Mouse (Mus musculus): Measurements from ENCODE around the gene Hemk1.

The Hemk1 gene

DNA sequence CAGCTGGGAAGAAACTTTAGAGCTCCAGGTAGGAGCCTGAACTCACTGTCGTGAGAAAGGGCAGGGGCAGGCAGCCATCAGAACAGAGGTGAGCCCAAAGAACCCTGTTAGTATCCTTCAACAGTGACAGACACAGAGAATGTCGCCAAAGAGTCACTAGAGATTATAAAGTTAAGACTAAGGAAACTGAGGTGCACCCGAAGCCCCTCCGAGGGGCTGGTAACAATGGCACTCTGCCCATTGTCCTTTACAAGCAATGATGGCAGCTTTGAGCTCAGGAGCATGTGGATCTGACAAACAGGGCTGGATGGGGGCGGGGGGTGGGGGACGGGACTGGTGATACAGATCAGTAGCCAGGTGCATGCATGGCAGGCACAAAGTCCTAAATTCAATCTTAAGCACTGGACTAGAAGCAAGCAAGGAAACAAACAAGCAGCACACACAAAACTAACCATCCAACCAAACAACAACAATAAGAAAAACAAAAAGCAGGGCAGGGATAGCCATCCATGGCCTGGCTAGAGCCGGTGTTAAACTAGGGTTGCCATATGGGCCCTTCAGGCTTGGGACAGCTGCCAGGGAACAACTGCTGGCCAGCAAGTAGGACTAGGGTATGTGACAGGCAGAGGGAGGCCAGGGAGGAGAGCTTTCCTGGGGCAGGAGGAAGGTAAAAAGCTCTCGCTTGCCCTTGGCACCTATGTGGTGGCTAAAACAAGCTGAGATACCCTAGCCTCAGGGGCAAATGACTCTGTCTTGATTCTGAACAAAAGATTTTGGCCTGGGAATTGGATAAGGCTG is 5.2 kb upstream of the Hemk1 start:
- no peak for DNase-seq (ENCODE audit: low read depth, low spot score)

DNA sequence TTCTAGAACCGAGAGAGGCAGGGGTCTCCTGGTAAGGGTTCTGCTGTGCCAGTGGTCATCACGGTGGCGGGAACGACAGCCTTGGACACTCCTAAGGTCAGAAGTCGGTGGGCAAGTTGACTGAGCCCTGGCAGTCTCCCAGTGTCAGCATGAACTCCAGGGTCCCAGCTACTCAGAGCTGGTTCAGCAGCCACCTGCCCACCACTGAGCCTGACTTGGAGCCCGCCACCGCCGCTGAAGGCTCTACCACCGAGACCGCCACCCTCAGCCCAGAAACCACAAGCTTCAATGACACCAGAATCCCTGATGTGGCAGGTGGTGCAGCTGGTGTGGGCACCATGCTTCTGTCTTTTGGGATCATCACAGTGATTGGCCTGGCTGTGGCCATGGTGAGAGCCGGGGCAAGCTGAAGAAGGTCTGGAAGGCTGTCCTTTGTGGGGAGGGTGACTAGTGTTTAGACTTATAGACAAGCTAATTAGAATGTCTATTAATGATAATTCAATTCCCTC is 4.1 kb upstream of the Hemk1 start:
- DNase-seq (ENCODE audit: low read depth, low spot score): no peak

DNA sequence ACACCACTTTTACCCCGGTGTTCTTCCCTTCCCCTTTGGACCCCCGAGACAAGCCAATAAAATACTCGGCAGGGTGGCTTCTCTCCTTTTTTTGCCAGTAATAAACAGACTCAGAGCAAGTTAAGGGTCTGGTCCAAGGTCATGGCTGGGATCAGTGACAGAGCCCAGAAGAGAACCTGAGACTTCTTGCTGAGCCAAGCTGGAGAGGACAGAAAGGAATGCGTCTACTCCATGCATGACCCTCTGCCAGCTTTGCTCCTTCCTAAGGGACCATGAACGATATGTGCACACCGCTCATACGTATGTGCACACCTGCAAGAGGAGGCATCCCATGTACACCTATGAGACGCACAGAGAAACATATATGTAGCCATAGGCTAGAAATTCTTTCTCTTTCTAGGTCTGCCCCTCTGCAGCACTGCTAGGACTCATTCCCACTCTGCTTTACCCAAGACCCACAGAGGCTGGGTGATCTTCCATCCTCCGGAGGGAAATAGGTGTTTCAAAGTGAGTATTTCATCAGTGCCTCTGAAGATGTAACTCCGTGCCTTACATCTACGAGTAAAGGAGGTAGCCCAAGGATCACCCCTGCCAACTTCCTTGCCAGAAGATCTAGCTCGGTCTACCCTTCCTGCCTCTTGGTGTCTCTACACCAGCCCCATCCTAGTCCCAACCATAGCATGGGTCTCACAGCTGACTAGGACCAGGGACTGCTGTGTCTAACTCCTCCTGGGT is 2.9 kb upstream of the Hemk1 start:
- no peak for DNase-seq (ENCODE audit: low read depth, low spot score)

DNA sequence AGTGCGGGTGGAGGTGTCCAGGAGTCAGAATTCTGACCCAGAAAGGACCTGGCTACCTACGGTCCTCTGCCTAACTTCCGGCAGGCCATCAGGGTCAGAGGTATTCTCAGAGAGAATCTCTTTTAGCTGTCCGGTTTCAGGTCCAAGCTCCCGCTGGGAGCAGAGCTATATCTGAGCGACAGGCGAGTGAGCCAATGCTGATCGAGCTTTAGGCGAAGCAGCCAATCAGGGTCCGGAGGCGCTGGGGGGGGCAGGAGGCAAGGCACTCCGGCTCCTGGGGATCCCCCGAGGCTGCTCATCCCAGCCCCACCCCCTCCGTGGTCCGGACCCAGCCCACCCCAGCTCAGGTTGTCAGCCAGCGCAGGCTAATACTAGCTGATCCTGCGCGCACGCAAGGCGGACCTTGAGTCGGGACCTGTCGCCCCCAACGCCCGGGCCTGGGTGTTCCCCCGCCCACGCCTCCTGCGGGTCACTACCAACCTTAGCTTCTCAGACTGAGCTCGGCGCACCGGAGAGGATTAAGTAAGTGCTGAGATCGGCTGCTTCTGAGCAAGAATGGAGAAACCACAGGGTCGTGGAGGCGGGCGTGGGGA is 2.2 kb upstream of the Hemk1 start, which contains the start of gene 6430571L13Rik:
6430571L13Rik (plus strand) TSS at position 336 of the 593 bp plus-strand sequence.
- DNase-seq (ENCODE audit: low read depth, low spot score): peak; percentile 96

DNA sequence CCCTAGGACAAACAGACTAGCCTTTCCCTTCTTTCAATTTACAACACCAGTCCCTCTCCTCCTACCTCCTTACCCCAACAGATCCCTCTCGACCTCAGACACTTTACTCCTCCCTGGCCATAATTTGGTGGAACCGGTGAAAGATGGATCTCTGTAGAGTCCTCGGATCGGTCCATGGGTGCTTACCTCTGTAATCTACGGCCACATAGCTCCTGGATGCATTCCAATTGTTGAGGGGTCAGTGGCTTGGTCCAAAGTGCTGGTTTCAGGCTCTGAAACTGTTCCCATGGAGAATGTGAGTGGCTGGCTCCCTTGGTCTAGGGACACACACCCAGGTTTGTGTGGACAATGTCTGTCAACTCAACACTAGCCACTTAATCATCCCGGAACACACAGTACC is 1.8 kb downstream of the Hemk1 start:
- no peak for DNase-seq (ENCODE audit: low read depth, low spot score)

DNA sequence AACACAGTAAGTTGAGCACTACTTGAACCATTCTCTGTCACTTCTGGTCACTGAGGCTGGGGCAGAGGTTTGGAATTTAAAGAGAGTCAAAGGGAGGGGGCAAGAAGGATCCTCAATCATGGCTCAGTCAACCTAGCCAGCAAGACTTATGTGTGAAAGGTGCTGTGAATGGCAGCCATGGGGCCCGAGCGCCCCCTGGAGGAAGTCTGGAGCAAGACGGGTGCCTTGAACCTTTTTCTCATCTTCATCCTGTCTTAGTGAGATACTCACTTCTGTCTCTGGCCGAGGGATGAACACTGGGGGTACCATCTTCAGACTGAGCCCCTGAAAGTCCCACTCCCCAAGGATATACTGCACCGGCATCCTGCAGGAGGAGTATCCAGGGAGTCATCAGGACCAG is 2.2 kb downstream of the Hemk1 start:
- DNase-seq (ENCODE audit: low read depth, low spot score): peak; percentile 71

DNA sequence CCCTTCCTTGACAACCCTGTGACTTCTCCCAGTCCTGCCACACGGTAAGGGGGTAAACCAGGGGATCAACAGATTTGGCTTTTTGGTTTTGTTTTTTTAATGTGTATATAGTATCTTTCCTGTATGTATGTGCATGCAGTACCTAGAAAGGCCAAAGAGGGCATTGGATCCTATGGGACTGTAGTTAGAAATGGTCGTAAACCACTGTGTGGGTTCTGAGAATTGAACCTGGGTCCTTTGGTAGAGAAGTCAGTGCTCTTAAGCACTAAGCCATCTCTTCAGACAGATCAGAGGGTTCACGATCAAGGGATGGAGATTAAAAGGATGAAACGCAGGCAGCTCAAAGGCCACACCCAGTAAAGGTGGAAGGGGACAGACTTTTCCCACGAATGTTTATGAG is 3.1 kb downstream of the Hemk1 start:
- no peak for DNase-seq (ENCODE audit: low read depth, low spot score)

DNA sequence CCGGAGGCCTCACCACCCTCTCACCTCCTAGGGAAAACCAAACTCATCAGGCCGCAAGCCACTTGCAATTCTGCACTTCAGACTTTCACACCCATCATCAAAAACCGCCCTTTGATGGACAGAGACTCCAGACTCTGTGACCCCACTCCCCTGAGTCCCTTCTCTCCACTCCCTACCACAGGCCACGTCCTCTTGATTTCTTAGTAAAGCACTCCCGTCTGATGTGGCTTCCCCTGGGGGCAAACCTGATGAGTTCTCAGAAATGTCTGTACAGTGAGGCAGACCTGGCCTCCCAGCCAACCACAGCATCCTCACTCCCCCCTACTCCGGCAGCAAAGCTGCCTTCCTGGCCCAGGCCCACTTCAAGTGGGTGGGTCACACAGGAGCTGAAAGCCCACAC is 3.8 kb downstream of the Hemk1 start:
- no peak for DNase-seq (ENCODE audit: low read depth, low spot score)

DNA sequence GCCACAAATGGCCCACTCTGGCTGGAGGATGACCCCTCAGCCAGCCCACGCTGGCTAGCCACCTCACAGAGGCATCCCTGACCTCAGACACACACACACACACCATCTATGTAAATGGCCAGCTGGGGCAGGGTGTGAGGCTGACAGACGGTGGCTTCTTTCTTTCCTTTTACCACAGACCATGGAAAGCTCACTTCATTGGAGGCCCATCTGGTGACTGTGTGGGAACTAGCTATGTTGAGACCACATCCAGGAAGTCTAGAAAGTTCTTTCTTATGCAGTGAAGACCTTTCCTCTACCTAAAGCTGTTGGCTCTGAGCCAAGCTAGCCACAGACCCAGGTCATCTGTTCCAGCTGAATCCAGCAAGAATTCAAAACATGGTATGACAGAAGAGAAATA is 4.5 kb downstream of the Hemk1 start:
- no peak for DNase-seq (ENCODE audit: low read depth, low spot score)

DNA sequence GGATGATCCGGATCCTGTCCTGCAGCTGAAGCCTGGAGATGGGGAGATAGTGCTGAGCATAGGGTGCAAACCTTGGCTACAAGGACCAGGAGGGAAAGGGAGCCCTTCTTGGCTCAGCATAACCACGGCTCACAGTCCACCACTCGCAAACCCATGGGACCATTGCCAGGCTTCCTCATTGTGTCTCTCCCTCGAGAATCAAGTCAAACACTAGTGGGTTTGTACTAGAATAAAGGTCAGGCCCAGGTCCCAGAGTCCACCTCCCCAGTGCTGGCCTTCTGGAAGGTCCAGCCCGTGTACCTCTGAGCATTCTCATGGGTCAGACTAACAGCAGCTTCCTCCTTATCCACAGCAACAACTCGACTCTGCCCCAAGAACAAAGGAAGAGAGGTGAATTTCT is 7.4 kb downstream of the Hemk1 start:
- no peak for DNase-seq (ENCODE audit: low read depth, low spot score)

DNA sequence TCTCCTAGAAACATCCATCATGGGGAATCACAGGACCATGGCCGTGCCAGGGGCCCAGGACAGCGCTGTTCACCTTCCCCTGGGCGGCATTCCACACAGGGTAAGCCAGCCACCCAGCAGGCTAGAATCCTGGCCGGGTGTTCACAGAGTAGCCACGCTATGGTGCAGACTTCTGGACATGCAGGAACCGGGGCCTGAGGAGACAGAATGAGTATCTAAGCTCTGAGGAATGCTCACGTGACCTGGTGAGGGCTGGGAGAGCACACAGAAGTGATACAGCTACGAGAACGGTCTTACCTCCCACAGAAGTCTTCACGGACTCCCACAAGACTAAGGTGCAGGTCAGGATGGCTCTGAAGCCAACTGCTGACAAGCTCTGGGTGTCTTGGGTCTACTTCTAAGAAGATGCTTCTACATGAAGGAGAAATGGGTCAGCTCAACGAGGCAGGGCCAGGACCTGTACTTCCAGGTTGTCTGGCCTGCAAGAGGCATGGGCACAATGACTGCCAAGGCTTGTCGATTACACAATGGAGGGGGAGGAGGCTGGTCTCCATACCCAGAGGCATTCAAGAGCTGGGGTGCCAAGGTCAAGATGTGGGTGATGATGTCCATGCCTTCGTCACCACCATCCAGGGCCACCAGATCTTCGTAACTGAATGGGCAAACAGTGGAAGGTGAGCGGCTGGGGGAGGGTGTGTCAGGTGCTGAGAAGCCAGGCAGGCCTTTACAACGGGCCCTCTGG is 10.1 kb downstream of the Hemk1 start:
- no peak for DNase-seq (ENCODE audit: low read depth, low spot score)

DNA sequence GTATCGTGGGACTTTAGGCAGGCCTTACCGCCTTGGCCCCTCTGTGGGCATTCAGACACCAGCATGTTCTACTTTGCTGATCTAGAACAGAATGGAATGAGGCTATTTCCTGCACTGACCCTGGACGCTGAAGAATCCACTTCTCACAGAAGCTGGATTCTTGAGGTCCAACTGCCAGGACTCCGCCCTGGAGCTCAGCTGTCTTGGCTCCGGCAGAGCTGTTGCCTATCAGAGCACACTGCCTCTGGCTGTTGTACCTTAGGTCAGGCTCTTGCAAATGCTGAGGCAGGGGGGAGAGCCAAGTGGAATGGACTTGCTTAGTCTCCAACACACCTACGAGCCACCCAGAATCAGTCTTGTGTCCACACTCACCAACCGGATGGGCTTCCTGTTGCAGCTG is 12.2 kb downstream of the Hemk1 start:
- DNase-seq (ENCODE audit: low read depth, low spot score): no peak

DNA sequence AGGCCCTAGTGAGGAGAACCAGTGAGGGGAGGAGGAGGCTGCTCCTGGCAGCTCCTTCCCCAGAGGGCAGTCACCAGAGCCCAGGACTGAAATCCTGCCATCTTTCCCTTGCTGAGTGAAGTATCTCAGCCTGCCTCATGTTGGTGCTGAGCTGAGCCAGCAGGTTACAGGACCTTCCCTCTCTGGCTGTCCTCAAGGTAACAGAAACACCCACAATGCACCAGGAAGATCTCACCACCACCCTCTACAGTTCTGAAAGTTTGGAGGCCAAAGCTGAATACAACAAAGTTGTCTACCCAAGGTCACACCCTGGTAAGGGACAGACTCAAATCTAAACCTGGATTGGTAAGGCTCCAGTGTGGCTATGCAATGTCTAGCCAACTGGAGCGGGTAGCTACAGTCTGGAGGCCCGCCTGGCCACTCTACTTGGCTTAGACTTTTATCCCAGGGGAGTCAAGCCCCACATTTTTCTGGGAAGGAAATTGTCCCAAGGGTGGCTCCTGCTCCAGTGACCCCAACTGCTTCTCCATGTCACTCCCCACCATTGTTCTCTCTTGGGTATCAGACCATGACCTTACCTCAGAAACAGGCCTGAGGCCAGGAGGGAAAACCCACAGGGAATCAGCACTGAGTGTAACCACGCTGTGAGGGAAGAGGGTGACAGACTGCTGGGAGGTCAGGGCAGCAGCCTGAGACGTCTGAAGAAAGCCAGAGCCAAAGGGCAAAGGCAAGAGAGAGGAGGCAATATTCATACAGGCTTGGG is 13.2 kb downstream of the Hemk1 start:
- DNase-seq (ENCODE audit: low read depth, low spot score): no peak

DNA sequence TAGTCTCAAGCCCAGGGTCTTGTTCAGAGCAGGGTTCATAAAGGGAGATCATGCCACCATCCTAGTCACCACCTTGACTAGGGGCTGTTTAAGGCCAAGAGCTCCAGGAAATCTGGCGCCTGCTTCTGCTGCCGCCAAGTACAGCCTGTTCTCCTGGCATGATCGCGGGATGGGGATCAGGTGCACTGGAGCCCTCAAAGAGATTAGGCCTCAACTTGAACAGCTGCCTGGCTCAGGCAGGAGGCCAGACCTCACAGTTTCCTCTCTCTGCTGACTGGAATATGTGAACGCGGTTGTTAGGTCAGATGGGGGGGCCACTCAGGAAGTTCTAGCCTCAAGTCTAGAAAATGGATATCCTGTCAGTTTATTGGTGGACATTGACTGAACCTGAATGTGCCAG is 14.6 kb downstream of the Hemk1 start:
- DNase-seq (ENCODE audit: low read depth, low spot score): no peak

DNA sequence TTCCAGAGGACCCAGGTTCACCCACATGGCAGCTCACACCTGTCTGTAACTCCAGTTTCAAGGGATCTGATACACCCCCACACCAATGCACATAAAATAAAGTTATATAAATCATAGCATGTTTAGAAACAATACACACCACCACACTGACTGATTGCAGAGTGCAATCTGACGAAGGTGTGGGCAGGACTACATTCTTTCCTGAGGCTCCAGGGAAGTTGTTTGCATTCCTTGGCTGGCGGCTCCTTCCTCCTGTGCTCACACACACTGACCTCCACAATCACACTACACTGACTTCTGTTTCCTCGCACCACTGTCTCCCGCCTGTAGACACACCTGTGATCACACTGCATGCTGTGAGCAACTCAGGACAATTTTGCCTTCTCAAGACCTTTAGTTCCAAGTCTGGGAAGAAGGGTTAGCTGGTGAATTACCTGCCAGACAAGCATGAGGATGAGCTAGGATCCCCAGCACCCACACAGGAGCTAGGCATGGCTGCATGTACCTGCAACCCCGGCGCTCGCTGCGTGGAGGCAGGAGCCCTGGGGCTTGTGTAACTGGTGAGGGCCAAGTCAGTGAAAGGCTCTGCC is 15.6 kb downstream of the Hemk1 start:
- DNase-seq (ENCODE audit: low read depth, low spot score): no peak

DNA sequence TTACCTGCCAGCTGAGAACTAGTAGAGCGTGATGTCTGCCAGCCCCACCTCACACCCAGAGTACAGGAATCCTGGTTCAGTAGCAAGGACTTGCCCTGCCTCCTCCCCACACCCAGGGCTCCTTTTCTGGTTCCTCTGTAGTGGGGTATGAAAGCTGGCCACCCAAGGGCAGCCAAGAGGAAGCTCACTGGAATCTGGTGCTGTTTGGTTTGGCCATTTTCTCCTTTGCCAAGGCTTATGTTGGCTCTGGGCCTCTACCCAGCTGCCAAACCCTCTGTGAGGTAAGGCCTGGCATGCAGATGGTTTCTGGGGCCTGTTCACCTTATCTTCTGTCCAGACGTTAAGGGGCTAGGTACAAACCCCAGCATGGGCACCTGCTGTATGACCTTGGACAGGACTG is 22.4 kb downstream of the Hemk1 start:
- DNase-seq (ENCODE audit: low read depth, low spot score): no peak

DNA sequence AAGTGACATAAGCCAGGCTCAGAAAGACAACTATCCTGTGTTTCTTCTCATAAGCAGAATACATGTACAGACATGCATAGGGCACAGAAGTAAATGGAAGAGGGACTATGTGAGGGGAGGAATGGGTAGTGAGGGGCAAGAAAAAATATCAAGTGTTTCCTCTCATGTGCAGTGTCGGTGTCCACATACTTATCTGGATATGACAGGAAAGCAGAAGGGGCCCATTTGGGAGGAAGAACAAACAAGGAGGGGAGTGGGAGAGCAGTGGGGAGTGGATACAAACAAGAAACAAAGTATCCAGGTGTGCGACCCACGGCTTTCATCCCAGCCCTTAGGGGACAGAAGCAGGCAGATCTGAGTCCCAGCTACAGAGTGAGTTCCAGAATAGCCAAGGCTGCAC is 24.2 kb downstream of the Hemk1 start:
- DNase-seq (ENCODE audit: low read depth, low spot score): no peak

DNA sequence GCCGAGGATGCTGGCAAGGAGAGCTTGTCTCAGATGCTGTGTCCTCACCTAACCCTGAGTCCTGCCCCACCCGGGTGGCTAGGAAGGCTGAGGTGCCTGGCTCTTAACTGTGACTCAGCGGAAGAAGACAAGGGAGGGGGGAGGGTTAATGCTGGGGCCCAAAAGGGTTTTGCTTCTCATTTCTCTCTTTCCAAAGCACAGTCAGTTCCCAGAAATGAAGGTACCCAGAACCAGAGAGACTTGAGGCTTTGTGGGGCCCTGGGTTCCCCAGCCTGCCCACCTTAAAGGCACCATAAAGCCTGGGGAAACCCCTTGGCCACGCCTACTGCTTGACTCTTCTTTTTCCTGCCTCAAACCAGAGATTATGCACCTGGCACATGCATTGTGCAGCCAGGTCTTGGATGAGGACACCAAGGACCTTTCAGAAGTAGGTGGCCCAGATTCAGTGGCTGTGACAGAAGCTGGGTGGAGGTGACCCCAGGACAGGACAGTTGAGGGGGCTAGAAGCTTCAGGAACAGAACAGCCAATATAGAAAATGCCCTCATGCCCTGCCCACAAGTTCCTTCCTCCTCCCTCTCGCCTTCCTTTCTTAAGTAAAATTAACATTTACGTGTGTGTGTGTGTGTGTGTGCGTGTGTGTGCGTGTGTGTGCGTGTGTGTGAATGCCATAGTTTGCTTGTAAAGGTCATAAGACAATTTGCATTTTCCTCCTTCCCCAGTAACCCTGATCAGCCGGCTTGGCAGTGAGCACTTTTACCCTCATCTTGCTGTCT is 25.2 kb downstream of the Hemk1 start:
- DNase-seq (ENCODE audit: low read depth, low spot score): peak; percentile 20

DNA sequence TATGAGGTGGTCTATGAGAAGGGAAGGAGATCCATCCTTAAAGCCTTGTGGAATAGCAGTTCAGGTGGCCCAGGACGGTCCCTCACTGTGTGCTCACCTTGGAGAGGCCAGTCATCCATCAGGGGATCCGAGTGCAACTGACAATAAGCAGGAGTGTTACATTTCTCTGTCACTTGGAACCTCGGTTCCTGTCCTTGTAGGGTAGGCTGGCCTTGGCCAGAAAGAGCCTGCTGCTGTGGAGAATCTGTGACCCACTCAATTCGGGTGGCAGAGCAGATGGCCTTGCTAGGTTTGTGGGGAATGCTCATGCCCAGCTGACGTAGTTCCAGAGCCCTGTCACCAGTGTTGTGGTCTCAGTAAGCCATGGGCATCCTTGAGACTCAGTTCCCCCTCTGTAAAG is 28.6 kb downstream of the Hemk1 start:
- no peak for DNase-seq (ENCODE audit: low read depth, low spot score)

DNA sequence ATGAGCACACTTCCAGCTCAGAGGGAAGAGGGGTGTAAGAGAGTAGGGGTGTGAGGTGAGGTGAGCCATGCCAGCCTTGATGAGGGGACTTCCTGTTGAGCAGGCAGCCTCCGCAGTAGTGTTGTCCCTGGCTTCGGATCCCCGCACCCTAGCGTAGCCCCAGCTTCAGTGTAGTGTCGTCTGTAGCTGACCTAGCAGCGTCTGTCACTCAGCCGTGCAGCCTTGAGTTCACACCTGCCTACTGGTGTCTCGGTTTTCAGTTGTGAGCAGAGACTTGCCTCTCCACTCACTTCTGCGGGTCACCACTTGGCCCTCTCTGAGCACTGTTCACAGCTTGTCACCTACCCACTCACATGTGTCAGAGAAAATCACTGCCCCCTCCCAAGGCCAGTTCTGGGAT is 29.0 kb downstream of the Hemk1 start:
- no peak for DNase-seq (ENCODE audit: low read depth, low spot score)

Measured in A20 (cell line).